Mouse (Mus musculus): ENCODE measurements around the gene Usp34. TPM values are rescaled to one million over a fixed set of nuclear protein-coding genes. Genes with fewer than 3 reads are reported as not detected.
"Not testable (repeated sequence)": the region's sequence is repeated elsewhere in the genome, so short reads cannot be mapped to it uniquely, and the experiment has no call there.

The Usp34 gene
- polyA plus RNA-seq, 1 experiment from 2014 or later = 30.5 TPM

GRCm38 (mm10) chr11:23359687-23360235, 53.1 kb downstream of the Usp34 start:
- H3K27ac ChIP-seq; H3K9me3 ChIP-seq; H3K4me2 ChIP-seq (replicated peaks); ATAC-seq (ENCODE audit: insufficient number of reproducible peaks, insufficient read depth, low FRiP score, low TSS enrichment); H3K9ac ChIP-seq; H3K4me1 ChIP-seq; H3K27me3 ChIP-seq; H3K4me3 ChIP-seq: not testable (repeated sequence)
- 80% methylated on average over 1 of the region's 1 CpGs for WGBS
- peaks cover 33% of the 10 kb centered on the region for H3K36me3 ChIP-seq

DNA sequence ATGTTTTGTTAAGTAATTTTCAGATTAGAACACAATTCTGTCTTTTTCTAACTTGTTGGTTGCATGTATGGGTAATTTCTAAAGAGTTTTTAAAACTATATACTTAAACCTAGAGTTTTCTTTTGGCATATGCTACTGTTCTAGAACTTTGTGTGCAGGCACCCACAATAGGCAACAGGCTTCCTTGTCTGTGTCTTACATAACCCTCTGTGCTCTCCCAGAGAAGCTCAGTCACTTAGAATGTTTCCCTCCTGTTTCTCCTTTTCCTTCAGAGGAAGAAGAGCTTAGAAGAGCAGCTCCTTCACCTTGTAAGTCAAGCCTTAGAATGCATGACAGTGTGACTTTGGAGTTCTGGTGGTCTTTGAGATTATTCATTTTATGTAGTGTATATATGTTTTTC, 55.6 kb downstream of the Usp34 start:
- Histone ChIP-seq H3K27me3 (no peaks in the 10 kb centered on the region), H3K4me1 (no peaks in the 10 kb centered on the region), H3K9me3 (no peaks in the 10 kb centered on the region), H3K27ac (no peak overlapping the region), H3K36me3 (peaks cover 22% of the 10 kb centered on the region), H3K9ac (no peak overlapping the region), H3K4me3 (no peak overlapping the region), H3K4me2 (replicated peaks) (no peak overlapping the region)
- no peak for ATAC-seq (ENCODE audit: insufficient number of reproducible peaks, insufficient read depth, low FRiP score, low TSS enrichment)

GRCm38 (mm10) chr11:23364348-23364747, 57.7 kb downstream of the Usp34 start:
- H3K4me1 ChIP-seq = no peaks in the 10 kb centered on the region
- peaks cover 23% of the 10 kb centered on the region for H3K36me3 ChIP-seq
- H3K9ac ChIP-seq = no peak overlapping the region
- H3K27me3 ChIP-seq = no peaks in the 10 kb centered on the region
- H3K9me3 ChIP-seq = no peaks in the 10 kb centered on the region
- H3K4me2 ChIP-seq (replicated peaks) = no peak overlapping the region
- WGBS = 85% methylated on average over 3 of the region's 3 CpGs
- no peak overlapping the region for H3K4me3 ChIP-seq
- no peak overlapping the region for H3K27ac ChIP-seq
- ATAC-seq (ENCODE audit: insufficient number of reproducible peaks, insufficient read depth, low FRiP score, low TSS enrichment) = no peak

DNA sequence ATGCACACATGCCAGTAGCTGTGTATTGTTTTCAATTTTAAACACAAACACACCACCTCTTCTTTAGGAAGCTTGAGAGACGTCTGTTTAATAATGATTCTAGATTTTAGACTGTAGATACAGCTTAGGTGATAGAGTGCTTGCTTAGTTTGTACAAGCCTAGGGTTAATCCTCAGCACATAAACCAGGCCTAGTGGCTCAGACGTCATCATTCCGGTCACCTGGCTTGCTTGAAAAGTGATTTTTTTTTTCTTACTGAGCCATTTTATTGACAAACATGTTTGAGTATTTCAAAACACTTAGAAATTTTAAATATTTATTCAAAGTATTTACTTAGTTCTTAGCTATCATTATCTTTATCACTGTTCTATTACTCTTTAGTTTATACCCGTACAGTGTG, 65.3 kb downstream of the Usp34 start:
- no peak overlapping the region for H3K9ac ChIP-seq
- no peak for ATAC-seq (ENCODE audit: insufficient number of reproducible peaks, insufficient read depth, low FRiP score, low TSS enrichment)
- H3K4me1 ChIP-seq = no peaks in the 10 kb centered on the region
- no peaks in the 10 kb centered on the region for H3K27me3 ChIP-seq
- no peak overlapping the region for H3K4me3 ChIP-seq
- no peaks in the 10 kb centered on the region for H3K9me3 ChIP-seq
- peaks cover 19% of the 10 kb centered on the region for H3K36me3 ChIP-seq
- 90% methylated on average over 4 of the region's 4 CpGs for WGBS
- H3K4me2 ChIP-seq (replicated peaks) = no peak overlapping the region
- H3K27ac ChIP-seq = no peak overlapping the region

- Histone ChIP-seq H3K36me3 (peaks cover 23% of the 10 kb centered on the region), H3K4me3 (no peak overlapping the region), H3K4me1 (no peaks in the 10 kb centered on the region), H3K9me3 (no peaks in the 10 kb centered on the region), H3K27ac (no peak overlapping the region), H3K9ac (no peak overlapping the region), H3K4me2 (replicated peaks) (no peak overlapping the region), H3K27me3 (no peaks in the 10 kb centered on the region)
- ATAC-seq (ENCODE audit: insufficient number of reproducible peaks, insufficient read depth, low FRiP score, low TSS enrichment) = no peak
These were observed 65.8 kb downstream of the Usp34 start for GRCm38 (mm10) chr11:23372490-23372889.

DNA sequence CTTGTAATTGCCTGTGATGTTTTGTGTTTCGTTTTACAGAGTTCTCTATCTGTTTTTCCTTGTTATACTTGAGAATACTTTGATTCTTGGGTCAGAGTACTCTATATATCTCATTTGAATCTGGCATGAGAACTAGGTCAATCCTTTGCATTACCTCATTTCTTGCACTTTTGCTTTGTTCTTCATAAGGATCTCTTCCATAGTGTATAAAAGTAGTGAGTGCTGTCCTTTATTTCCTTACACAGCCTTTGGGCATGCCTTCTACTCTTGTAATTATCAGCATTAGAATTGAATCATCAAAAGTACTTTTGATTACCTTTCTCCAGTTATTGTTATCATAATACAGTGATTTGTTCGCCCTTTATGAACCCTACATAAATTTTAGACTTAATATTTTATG, 73.4 kb downstream of the Usp34 start:
- Histone ChIP-seq H3K9ac (no peak overlapping the region), H3K4me2 (replicated peaks) (no peak overlapping the region), H3K9me3 (no peaks in the 10 kb centered on the region), H3K27ac (no peak overlapping the region), H3K4me1 (no peaks in the 10 kb centered on the region), H3K36me3 (peaks cover 28% of the 10 kb centered on the region), H3K4me3 (no peak overlapping the region), H3K27me3 (no peaks in the 10 kb centered on the region)
- 86% methylated on average over 2 of the region's 2 CpGs for WGBS
- ATAC-seq (ENCODE audit: insufficient number of reproducible peaks, insufficient read depth, low FRiP score, low TSS enrichment) = no peak

DNA sequence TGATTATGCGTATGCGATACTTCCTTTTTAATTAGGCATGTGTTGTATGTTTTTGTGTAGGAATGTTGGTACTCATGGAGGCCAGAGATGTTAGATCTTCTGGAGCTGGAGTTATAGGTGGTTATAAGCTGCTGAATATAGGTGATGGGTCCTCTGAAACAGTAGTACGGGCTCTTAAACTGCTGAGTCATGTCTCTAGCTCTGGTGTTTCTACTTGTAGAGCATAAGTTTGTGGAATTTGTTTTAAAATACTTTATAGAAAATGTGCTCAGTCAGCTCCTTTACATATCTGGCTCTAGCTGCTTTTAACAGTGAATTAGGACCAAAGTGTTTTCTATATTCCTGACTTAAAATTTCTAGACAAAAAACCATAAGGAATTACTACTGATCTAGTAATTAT, 73.9 kb downstream of the Usp34 start:
- Histone ChIP-seq H3K36me3 (peaks cover 23% of the 10 kb centered on the region), H3K27me3 (no peaks in the 10 kb centered on the region), H3K4me1 (no peaks in the 10 kb centered on the region), H3K4me2 (replicated peaks) (no peak overlapping the region), H3K9ac (no peak overlapping the region), H3K27ac (no peak overlapping the region), H3K9me3 (no peaks in the 10 kb centered on the region), H3K4me3 (no peak overlapping the region)
- no peak for ATAC-seq (ENCODE audit: insufficient number of reproducible peaks, insufficient read depth, low FRiP score, low TSS enrichment)
- WGBS = 91% methylated on average over 3 of the region's 3 CpGs

DNA sequence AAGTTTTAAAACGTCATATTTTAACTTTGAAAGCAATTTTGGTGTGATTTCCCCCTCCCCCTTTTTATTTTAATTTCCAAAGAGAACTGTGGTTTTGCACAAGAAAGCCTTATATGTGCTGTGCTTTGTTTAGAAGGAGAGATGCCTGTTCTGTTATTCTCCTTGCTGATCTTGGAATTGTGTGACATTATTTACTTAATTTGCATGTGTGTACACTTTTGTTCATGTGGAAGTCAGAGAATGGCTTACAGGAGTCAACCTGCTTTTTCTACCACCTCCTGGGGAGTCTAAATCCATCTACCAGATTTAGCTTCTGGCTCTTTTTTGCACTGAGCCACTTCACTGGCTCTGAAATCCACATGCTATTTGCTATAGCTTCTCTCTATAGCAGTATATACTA, 76.1 kb downstream of the Usp34 start:
- Histone ChIP-seq H3K27me3 (no peaks in the 10 kb centered on the region), H3K27ac (no peak overlapping the region), H3K36me3 (peaks cover 17% of the 10 kb centered on the region), H3K4me1 (no peaks in the 10 kb centered on the region), H3K9ac (no peak overlapping the region), H3K4me2 (replicated peaks) (no peak overlapping the region), H3K4me3 (no peak overlapping the region), H3K9me3 (no peaks in the 10 kb centered on the region)
- ATAC-seq (ENCODE audit: insufficient number of reproducible peaks, insufficient read depth, low FRiP score, low TSS enrichment) = no peak
- 94% methylated on average over 1 of the region's 1 CpGs for WGBS

- H3K36me3 ChIP-seq = peaks cover 31% of the 10 kb centered on the region
- no peaks in the 10 kb centered on the region for H3K4me1 ChIP-seq
- no peak overlapping the region for H3K4me3 ChIP-seq
- H3K27me3 ChIP-seq = no peaks in the 10 kb centered on the region
- no peaks in the 10 kb centered on the region for H3K9me3 ChIP-seq
- H3K9ac ChIP-seq = no peak overlapping the region
- H3K4me2 ChIP-seq (replicated peaks) = no peak overlapping the region
- ATAC-seq (ENCODE audit: insufficient number of reproducible peaks, insufficient read depth, low FRiP score, low TSS enrichment) = no peak
- WGBS = 89% methylated on average over 1 of the region's 1 CpGs
- no peak overlapping the region for H3K27ac ChIP-seq
These were observed 83.0 kb downstream of the Usp34 start for GRCm38 (mm10) chr11:23389649-23390048.

GRCm38 (mm10) chr11:23392567-23392966, 85.9 kb downstream of the Usp34 start:
- ATAC-seq (ENCODE audit: insufficient number of reproducible peaks, insufficient read depth, low FRiP score, low TSS enrichment) = no peak
- H3K27ac ChIP-seq = no peak overlapping the region
- no peak overlapping the region for H3K4me2 ChIP-seq (replicated peaks)
- no peaks in the 10 kb centered on the region for H3K9me3 ChIP-seq
- no peaks in the 10 kb centered on the region for H3K27me3 ChIP-seq
- H3K4me3 ChIP-seq = no peak overlapping the region
- no peaks in the 10 kb centered on the region for H3K4me1 ChIP-seq
- H3K36me3 ChIP-seq = peaks cover 47% of the 10 kb centered on the region
- no peak overlapping the region for H3K9ac ChIP-seq

GRCm38 (mm10) chr11:23396608-23397007, 89.9 kb downstream of the Usp34 start:
- 89% methylated on average over 4 of the region's 4 CpGs for WGBS
- no peak overlapping the region for H3K4me2 ChIP-seq (replicated peaks)
- no peak for ATAC-seq (ENCODE audit: insufficient number of reproducible peaks, insufficient read depth, low FRiP score, low TSS enrichment)
- H3K36me3 ChIP-seq = peaks cover 49% of the 10 kb centered on the region
- H3K4me1 ChIP-seq = no peaks in the 10 kb centered on the region
- H3K4me3 ChIP-seq = no peak overlapping the region
- H3K27ac ChIP-seq = no peak overlapping the region
- H3K9ac ChIP-seq = no peak overlapping the region
- H3K9me3 ChIP-seq = no peaks in the 10 kb centered on the region
- H3K27me3 ChIP-seq = no peaks in the 10 kb centered on the region

DNA sequence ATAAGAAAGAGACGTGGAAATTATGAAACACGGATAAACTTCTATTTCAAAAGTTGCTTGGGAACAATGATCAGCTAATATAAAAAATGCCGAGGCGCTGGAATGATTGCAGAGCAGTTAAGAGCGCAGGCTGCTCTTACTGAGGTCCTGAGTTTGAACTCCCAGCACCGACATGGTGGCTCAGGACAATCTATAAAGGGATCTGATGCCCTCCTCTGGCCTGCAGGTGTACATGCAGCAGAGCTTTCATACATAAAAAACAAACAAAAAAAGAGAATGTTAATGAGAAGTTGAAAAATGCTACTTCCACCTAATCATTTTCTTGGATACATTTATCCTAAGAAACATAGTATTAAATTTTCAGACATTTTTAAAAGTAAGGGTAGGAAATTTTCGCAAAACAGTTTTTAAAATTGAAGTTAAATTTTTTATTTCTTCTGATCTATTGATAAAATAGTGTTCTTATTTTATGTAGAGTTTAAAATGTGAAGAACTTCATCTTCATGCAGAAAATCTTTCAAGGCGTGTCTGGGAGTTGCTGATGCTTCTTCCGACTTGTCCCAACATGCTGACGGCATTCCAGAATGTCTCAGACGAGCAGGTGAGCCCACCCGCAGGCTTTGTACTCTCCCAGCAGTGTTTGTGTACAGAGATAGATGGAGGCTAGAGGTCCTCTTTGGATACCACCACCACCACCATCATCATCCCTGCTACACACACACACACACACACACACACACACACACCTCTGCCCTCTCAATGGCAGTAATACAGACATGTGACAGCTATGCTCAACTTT, 94.5 kb downstream of the Usp34 start:
- Histone ChIP-seq H3K4me1 (no peaks in the 10 kb centered on the region), H3K27me3 (no peaks in the 10 kb centered on the region), H3K4me3 (no peak overlapping the region), H3K9ac (no peak overlapping the region), H3K36me3 (peaks cover 41% of the 10 kb centered on the region), H3K4me2 (replicated peaks) (no peak overlapping the region), H3K9me3 (no peaks in the 10 kb centered on the region), H3K27ac (no peak overlapping the region)
- WGBS = 86% methylated on average over 12 of the region's 12 CpGs
- no peak for ATAC-seq (ENCODE audit: insufficient number of reproducible peaks, insufficient read depth, low FRiP score, low TSS enrichment)
